Mouse (Mus musculus): ENCODE measurements around the gene 1810010H24Rik. TPM values are rescaled to one million over a fixed set of nuclear protein-coding genes. Genes with fewer than 3 reads are reported as not detected.

1810010H24Rik gene
- polyA plus RNA-seq, 1 experiment from 2014 or later, result 6.6 TPM

DNA sequence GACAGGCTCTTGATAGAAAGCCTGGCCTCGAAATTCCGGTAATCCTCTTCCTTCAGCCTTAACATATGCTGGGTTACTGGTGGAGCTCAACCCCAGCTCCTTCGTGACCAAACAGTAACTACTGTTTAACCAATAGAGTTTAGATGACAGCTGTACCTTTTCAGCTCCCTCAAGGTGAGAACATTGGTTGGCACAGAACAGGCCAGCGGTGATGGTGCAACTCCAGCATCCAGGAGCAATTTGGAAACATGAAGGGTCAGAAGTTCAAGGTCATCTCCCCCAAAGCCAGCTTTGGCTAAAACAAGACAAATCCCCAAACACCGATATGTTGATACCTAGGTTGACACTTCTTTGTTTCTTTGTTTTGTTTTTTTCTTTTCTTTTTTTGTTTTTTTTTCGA is 3.3 kb downstream of the 1810010H24Rik start:
- Histone ChIP-seq H3K4me2 (peak overlapping the region; percentile 89), H3K27ac (replicated peaks) (peak overlapping the region; percentile 87), H3K27me3 (no peaks in the 10 kb centered on the region), H3K9me3 (no peaks in the 10 kb centered on the region), H3K4me1 (replicated peaks) (peaks cover 42% of the 10 kb centered on the region), H3K9ac (peak overlapping the region; percentile 79), H3K36me3 (no peaks in the 10 kb centered on the region), H3K4me3 (peak overlapping the region; percentile 61)
- ATAC-seq (ENCODE audit: low read depth), result no peak
- WGBS, result 71% methylated on average over 6 of the region's 6 CpGs

DNA sequence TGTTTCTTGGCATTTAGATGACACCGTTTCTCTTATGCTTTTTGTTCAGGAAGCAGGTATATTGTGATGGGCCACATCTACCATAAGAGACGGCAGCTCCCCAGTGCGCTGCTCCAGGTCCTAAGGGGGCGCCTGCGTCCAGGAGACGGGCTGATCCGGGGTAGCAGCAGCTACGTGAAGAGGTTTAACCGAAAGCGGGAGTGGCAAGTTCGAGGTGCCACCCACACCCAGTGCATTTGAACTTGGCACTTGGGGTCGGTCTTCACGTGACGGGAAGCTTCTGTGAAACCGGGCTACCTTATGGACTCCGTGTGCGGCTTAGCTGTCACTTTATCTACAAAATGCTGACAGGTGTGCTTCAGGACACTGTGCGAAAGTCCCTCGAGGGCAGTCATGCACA is 4.1 kb downstream of the 1810010H24Rik start:
- ATAC-seq (ENCODE audit: low read depth), result no peak
- Histone ChIP-seq H3K27ac (replicated peaks) (no peak overlapping the region), H3K27me3 (no peaks in the 10 kb centered on the region), H3K4me2 (no peak overlapping the region), H3K4me3 (no peak overlapping the region), H3K4me1 (replicated peaks) (peaks cover 37% of the 10 kb centered on the region), H3K9ac (no peak overlapping the region), H3K9me3 (no peaks in the 10 kb centered on the region), H3K36me3 (no peaks in the 10 kb centered on the region; the same call in 1 of the 2 replicates)
- 59% methylated on average over 19 of the region's 19 CpGs for WGBS

DNA sequence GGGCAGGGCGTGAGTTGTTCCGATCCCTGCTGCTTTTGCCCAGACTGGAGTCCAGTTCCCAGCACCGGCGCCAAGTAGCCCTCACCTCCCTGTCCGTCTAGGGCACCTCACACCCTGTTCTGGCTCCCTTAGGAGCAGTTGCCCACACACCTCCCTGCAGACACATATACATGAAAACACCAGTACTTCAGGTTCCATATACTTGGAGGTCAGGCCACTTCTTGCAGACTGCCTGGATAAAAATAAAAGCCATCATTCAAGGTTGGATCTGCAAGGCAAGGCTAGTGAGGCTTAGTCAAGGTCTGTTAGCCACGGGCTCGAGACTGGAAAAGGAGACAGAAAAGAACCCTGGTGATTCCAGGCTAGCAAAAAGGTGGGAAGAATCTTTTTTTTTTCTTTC is 6.2 kb downstream of the 1810010H24Rik start:
- Histone ChIP-seq H3K9ac (no peak overlapping the region), H3K4me1 (replicated peaks) (peaks cover 16% of the 10 kb centered on the region), H3K27me3 (no peaks in the 10 kb centered on the region), H3K4me3 (no peak overlapping the region), H3K36me3 (peaks cover 12% of the 10 kb centered on the region), H3K4me2 (no peak overlapping the region), H3K9me3 (no peaks in the 10 kb centered on the region), H3K27ac (replicated peaks) (no peak overlapping the region)
- ATAC-seq (ENCODE audit: low read depth), result no peak
- WGBS, result 44% methylated on average over 7 of the region's 7 CpGs

DNA sequence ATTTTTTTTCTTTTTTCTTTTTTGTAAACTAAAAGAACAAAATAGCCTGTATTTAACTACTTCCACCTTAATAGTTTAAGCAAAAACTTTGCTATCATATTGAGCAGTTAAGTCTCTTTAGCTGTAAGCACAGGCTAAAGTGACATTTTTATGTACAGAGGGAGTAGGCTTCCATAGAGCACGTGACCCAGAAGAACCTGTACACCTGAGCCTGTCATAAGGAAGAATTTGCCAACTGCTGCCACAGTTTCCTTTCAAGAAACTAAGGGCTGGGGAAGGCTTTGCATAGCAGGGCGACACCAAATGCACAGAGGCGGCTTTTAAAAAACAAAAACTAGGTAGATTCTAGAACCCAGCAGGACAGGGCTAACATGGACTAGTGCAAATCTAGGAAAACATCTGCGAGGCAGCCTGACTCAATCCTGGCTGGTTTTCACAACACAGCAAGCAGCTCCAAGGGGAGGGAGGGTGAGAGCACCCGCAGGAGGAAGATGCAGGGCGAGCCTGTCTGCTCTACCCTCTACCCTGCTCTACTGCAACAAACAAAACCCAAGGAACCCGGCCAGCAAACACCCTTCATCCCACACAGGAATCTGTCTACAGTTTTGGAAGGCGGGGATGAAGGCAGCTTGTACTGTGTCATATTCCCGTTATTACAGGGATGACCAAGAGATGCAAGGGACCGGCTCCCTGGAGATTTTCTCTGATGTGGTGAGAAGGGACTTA is 8.8 kb downstream of the 1810010H24Rik start:
- WGBS, result 87% methylated on average over 10 of the region's 10 CpGs
- ATAC-seq (ENCODE audit: low read depth), result no peak

DNA sequence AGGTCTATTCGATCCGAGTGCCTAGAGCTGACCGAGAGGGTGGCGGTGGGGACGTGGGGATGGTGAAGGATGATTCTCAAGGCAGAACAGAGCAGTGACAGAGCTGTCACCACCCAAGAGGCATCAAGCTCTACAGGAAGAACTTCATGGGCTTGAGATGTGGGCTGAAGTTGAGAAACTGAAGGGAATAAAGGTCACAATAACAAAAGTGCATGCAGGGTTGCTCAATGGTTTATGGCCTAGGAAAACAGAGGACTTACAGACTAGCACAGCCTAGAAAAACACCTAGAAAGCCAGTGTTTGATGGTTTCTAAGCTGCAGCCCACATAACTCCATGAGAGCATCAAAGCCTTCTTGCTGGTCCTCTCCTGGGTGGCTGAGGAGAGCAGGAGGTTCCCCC is 13.9 kb downstream of the 1810010H24Rik start:
- Histone ChIP-seq H3K9ac (no peak overlapping the region), H3K4me2 (no peak overlapping the region), H3K36me3 (peaks cover 80% of the 10 kb centered on the region), H3K27ac (replicated peaks) (no peak overlapping the region), H3K4me1 (replicated peaks) (no peaks in the 10 kb centered on the region), H3K9me3 (no peaks in the 10 kb centered on the region), H3K4me3 (no peak overlapping the region), H3K27me3 (no peaks in the 10 kb centered on the region)
- 94% methylated on average over 5 of the region's 5 CpGs for WGBS
- ATAC-seq (ENCODE audit: low read depth), result no peak

More for the DNA sequence above, 8.8 kb downstream of the 1810010H24Rik start:
- H3K4me2 ChIP-seq, result no peak overlapping the region
- no peaks in the 10 kb centered on the region for H3K27me3 ChIP-seq
- H3K4me1 ChIP-seq (replicated peaks), result no peaks in the 10 kb centered on the region; the same call in 1 of the 2 replicates
- no peak overlapping the region for H3K4me3 ChIP-seq
- peaks cover 38% of the 10 kb centered on the region for H3K36me3 ChIP-seq
- no peaks in the 10 kb centered on the region for H3K9me3 ChIP-seq
- H3K9ac ChIP-seq, result no peak overlapping the region
- H3K27ac ChIP-seq (replicated peaks), result no peak overlapping the region

DNA sequence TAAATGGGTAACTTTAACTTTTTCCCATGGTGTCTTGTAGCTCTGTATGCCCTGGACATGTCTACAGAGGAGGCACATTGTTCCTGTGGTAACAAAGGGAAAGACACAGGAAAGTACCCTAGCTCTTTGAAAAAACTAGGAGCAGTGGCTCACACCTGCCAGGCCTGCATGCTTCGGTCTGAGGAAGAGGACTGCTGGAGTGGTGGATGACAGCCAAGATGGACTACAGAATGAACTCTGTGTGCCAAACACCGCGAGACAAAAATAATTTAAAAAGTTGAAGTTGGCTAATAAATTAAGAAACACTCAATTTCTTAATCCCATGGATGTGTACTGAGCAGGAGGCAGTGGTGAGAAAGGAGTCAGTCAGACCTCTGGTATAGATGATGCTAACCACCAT is 15.9 kb downstream of the 1810010H24Rik start:
- Histone ChIP-seq H3K4me2 (no peak overlapping the region), H3K4me3 (no peak overlapping the region), H3K36me3 (peaks cover 85% of the 10 kb centered on the region), H3K4me1 (replicated peaks) (no peaks in the 10 kb centered on the region), H3K27ac (replicated peaks) (no peak overlapping the region), H3K9me3 (no peaks in the 10 kb centered on the region), H3K9ac (no peak overlapping the region), H3K27me3 (no peaks in the 10 kb centered on the region)
- WGBS, result 90% methylated on average over 3 of the region's 3 CpGs
- ATAC-seq (ENCODE audit: low read depth), result no peak

DNA sequence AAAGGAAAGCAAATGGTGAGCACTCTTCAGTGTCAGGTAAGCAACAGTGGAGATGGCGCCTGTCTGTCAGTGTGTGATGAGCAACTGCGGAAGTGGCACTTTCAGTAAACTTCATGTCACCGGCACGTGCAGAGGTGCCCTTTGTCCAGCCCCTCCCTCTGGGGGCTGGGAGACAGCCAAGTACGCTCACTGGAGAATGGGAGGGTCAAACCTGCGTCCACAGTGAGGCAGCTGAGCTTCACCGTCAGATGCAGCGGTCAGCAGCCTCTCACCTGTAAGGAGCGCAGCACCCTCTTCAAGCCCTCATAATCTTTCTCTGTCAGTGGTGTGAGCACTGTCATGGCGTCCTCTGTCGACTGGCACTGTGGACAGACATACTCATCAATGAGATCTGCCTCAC is 17.9 kb downstream of the 1810010H24Rik start:
- no peak overlapping the region for H3K4me3 ChIP-seq
- H3K9ac ChIP-seq, result no peak overlapping the region
- H3K4me1 ChIP-seq (replicated peaks), result no peaks in the 10 kb centered on the region
- H3K4me2 ChIP-seq, result no peak overlapping the region
- 95% methylated on average over 11 of the region's 11 CpGs for WGBS
- peaks cover 80% of the 10 kb centered on the region for H3K36me3 ChIP-seq
- no peaks in the 10 kb centered on the region for H3K9me3 ChIP-seq
- no peak for ATAC-seq (ENCODE audit: low read depth)
- no peaks in the 10 kb centered on the region for H3K27me3 ChIP-seq
- no peak overlapping the region for H3K27ac ChIP-seq (replicated peaks)

DNA sequence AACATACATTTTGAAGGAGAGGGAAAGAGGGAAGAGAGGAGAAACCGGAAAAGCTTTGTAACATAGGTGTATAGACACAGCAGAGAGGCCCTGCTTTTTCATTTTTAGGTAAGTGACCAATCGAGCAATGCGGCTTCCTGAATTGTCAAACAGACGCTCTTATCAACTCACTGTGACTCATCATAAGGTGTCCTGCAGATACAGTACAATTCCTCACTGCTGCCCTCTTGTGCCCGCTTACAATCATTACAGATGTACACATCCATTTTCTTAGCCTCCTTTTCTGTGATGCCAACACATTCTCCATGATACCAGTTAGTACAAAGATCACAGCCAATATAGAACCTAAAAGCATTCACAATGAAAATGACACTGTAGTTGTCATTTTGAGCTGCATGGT is 18.8 kb downstream of the 1810010H24Rik start:
- 55% methylated on average over 5 of the region's 5 CpGs for WGBS
- H3K27ac ChIP-seq (replicated peaks), result no peak overlapping the region

DNA sequence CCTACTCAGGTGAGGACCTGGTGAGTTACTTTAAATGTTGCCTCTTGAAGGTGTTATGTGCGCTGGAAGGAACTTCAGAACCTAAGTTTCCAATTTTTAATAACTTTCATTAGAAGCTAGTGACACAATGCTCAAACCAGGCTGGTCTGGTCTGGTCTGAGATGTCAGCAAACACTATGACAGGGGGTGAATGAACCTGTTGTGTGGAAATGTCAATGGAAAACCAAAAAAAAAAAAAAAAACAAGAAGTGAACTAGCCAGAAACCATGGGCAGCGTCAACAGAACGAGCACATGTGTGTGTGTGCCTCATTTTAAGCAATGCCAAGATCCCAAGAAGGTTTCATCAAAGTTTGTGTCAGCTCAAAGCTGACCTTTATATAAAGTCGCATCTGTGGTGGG is 20.1 kb downstream of the 1810010H24Rik start:
- peaks cover 59% of the 10 kb centered on the region for H3K36me3 ChIP-seq
- H3K4me1 ChIP-seq (replicated peaks), result no peaks in the 10 kb centered on the region

More for the DNA sequence above, 18.8 kb downstream of the 1810010H24Rik start:
- Histone ChIP-seq H3K4me1 (replicated peaks) (no peaks in the 10 kb centered on the region), H3K9me3 (no peaks in the 10 kb centered on the region), H3K27me3 (no peaks in the 10 kb centered on the region), H3K9ac (no peak overlapping the region), H3K36me3 (peaks cover 71% of the 10 kb centered on the region), H3K4me3 (no peak overlapping the region), H3K4me2 (no peak overlapping the region)
- ATAC-seq (ENCODE audit: low read depth), result 0 out of 2 replicates have a peak, but pooled peaks have one; percentile 67

DNA sequence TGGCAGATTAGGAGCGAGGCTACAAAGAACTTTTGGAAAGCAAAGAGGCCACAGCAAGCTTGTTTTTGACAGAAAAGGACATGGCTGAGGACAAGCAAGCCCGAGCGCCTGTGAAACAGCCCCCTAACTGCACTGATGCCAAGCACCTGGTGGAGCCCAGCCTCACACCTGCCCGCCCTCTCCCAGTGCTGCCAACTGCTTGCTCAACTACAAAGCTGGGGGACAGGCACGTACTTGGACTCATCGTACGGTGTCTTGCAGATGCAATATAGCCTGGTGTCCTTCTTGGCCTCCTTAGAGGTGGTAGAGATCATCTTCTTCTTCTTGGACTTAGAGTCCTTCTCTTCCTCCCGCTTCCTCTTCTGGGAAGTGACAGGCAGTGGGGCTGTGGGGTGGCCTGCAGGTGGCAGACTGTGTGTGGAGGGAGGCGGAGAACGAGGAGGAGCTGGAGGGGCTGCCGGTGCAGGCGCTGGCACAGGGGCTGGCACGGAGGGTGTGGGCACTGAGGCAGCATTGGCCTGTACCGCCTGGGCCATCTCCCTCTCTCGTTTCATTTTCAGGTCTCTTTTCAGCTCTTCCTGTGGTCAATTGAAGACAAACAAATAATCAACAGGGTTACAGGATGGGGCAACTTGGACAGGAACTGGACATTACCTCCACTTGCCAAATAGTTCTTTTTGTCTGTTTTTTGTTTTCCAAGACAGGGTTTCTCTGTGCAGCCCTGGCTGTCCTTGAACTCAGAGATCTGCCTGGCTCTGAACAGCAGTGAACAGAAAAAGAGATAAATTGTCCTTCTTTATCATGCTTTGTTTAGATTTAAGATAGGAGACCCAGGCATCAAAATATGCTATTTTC is 21.5 kb downstream of the 1810010H24Rik start:
- H3K9ac ChIP-seq, result no peak overlapping the region
- ATAC-seq (ENCODE audit: low read depth), result no peak
- H3K27ac ChIP-seq (replicated peaks), result no peak overlapping the region
- no peaks in the 10 kb centered on the region for H3K9me3 ChIP-seq
- no peaks in the 10 kb centered on the region for H3K4me1 ChIP-seq (replicated peaks)
- H3K4me3 ChIP-seq, result no peak overlapping the region
- WGBS, result 91% methylated on average over 15 of the region's 15 CpGs
- H3K4me2 ChIP-seq, result no peak overlapping the region
- H3K27me3 ChIP-seq, result no peaks in the 10 kb centered on the region
- peaks cover 56% of the 10 kb centered on the region for H3K36me3 ChIP-seq

More for the DNA sequence above, 20.1 kb downstream of the 1810010H24Rik start:
- Histone ChIP-seq H3K9ac (no peak overlapping the region), H3K9me3 (no peaks in the 10 kb centered on the region), H3K27ac (replicated peaks) (no peak overlapping the region), H3K4me2 (no peak overlapping the region), H3K4me3 (no peak overlapping the region), H3K27me3 (no peaks in the 10 kb centered on the region)
- 96% methylated on average over 4 of the region's 4 CpGs for WGBS
- no peak for ATAC-seq (ENCODE audit: low read depth)

DNA sequence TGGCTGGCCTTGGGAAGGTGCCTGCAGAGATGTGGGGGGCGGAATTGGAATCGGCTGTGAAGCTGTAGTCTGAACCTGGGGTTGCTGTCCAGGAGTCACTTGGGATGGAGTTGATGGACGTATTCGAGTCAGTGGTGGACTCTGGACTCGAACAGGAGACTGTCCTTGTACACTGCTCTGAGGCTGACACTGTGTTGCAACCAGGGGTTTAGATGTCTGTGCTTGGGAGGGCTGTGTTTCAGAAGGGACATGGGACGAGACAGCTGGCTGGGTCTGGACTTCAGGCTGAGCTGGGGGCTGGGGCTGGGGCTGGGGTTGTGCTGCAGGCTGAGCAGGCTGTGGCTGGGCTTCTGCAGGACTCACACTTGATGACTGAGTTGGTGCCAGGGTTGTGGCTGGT is 29.4 kb downstream of the 1810010H24Rik start:
- Histone ChIP-seq H3K4me1 (replicated peaks) (no peaks in the 10 kb centered on the region), H3K4me2 (no peak overlapping the region), H3K9me3 (no peaks in the 10 kb centered on the region), H3K4me3 (no peak overlapping the region), H3K36me3 (peaks cover 87% of the 10 kb centered on the region), H3K27ac (replicated peaks) (no peak overlapping the region), H3K27me3 (no peaks in the 10 kb centered on the region), H3K9ac (no peak overlapping the region)
- no peak for ATAC-seq (ENCODE audit: low read depth)
- WGBS, result 93% methylated on average over 6 of the region's 6 CpGs

DNA sequence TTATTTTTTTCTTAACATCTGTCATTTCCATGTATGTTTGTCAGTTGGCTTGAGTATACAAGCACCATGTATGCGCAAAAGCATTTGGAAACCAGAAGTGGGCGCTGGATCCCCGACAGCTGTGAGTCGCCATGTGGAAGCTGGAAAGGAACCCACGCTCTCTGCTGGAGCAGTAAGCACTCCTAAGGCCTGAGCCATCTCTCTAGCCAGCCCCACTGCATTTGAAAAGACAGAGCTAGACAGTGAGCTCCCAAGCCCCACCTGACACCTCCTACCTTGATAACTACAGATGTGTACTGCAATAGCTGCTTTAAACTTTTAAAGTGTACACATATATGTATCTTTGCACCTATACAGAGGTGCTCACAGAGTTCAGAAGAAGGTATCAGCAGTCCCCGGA is 31.9 kb downstream of the 1810010H24Rik start:
- 93% methylated on average over 6 of the region's 6 CpGs for WGBS
- H3K4me2 ChIP-seq, result no peak overlapping the region
- no peak for ATAC-seq (ENCODE audit: low read depth)

More for the DNA sequence above, 31.9 kb downstream of the 1810010H24Rik start:
- no peaks in the 10 kb centered on the region for H3K9me3 ChIP-seq
- H3K4me1 ChIP-seq (replicated peaks), result no peaks in the 10 kb centered on the region
- H3K27ac ChIP-seq (replicated peaks), result no peak overlapping the region
- H3K36me3 ChIP-seq, result peaks cover 97% of the 10 kb centered on the region
- H3K9ac ChIP-seq, result no peak overlapping the region
- no peak overlapping the region for H3K4me3 ChIP-seq
- no peaks in the 10 kb centered on the region for H3K27me3 ChIP-seq
